Mouse (Mus musculus) adrenal gland, postnatal 36 days (tissue): ENCODE results near the gene Kcnq5. TPM values are rescaled to one million over a fixed set of nuclear protein-coding genes. Genes with fewer than 3 reads are reported as not detected.
A peak's percentile ranks its signal among the peaks of the same experiment; 100 is the strongest.
"Not testable (repeated sequence)": the region's sequence is repeated elsewhere in the genome, so short reads cannot be mapped to it uniquely, and the experiment has no call there.

Source experiments
- DNase-seq, 2 experiments: peaks; one replicate each; pipeline ENCODE4 v3.0.0; 2021; ENCODE audit warnings: mixed read lengths in 1 of 2
- total RNA-seq, 2 experiments: library from RNA; stranded (reverse); gene quantifications; 2 replicates each; pipeline ENCODE4 v1.2.3; 2021

The Kcnq5 gene
- total RNA-seq, 2 experiments from 2014 or later: 0.53 TPM

DNA sequence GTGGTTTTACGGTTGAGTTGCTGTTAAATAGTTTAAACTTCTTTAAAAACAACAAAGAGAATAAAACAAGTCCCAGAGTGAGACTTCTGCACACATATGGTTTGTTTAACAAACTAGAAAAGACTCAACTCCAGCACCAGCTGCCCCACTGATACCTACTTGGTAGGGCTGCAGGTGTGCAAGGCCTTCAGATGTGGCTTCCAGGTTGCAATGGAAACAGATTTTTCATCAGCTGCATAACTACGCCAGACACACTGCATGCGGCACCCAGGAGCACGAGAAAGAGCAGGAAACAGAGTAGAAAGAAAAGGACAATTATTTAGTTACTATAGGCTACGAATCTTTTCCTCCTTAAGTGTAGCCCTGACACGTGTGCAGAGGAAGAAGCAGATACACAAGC, 492.4 kb downstream of the Kcnq5 start:
- DNase-seq: no peak

DNA sequence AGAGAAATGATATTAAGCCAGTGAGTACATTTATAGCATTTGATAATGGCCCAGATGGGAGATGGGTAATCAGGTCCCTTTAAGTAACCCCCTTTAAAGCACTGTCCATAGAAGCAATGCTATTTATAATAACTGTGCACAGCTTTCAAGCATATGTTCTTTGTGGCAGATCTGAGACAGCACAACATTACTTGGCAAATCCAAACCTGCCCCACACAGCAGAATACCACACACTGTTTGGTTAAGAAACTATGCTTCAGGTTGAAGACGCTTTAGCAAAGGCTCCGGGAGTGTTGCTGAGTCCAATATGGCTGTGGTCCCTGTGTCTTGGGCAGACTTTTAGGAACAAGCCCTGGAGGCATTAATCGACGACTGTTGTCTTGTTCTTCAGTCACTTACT, 495.3 kb downstream of the Kcnq5 start:
- DNase-seq: no peak

DNA sequence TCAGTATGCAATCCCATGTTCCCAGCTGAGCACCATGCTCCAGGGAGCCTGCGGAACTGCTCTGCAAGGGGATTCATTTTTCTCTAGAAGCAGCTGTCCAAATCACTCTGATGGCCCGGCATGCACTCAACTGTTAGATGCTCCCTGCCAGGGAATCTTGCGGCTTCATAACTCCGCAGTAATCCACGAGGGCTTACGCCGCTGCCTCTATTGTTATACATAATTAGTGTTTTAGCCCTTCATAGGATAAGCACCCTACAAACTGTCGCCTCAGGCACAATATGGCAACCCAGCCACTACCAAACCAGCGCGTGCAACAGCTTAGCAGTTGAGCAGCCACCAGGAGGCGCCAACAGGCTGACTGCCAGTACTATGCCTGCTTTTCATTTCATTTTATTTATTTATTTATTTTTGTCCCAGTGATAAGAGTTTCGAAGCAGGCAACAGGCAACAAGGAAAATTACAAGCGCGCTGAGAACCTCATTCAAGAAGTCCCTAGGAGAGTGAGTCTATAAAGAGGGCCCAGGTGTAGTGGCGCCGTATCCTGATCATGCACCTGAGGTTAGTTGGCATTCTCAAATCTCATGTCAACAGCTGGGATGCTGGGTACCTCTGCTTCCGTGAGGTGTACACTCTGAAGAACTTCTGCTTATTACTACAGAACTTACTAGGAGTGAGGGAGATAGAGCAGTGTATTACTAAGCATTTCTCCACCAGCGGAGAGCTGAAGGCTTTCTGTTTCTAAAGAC, 500.6 kb downstream of the Kcnq5 start:
- DNase-seq: peak; percentile 60 to 82

DNA sequence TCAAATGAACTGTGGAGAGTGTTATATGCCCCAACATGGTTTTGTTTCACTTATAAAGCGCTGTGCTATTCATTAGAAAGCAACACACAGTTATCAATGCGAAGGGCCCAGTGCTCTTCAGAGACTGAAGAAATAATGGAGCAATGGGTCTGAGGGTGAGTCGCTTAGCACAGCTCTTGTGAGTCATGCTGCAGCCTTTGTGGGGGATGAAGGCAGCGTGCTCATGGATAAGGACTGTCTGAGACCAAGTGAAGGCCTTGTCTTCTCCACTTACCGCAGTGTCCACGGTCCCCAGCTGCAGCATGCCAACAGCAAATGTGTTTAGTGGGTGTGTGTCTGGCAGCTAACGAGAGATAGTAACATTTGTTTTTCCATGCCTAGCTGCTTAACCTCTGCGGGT, 503.2 kb downstream of the Kcnq5 start:
- peak; percentile 3 to 4 for DNase-seq

DNA sequence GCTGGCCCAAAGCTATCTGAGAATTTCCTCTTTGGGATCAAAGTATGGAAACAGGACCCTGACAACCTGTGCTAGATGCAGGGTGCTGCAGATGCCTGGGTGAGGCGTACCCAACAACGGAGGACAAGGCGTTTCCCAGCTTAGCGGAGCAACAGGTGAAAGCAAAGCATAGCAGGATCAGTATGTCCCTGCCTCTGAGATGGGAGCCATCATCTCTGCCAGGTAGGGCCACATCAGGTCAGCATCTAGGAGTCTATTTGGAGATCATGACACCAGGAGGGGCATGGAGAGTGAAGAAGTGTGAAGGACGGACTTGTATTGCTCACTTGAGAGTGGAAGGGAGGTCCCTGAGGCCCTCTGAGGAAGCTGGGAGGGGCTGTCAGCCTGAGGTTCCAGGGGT, 505.8 kb downstream of the Kcnq5 start:
- DNase-seq: no peak

DNA sequence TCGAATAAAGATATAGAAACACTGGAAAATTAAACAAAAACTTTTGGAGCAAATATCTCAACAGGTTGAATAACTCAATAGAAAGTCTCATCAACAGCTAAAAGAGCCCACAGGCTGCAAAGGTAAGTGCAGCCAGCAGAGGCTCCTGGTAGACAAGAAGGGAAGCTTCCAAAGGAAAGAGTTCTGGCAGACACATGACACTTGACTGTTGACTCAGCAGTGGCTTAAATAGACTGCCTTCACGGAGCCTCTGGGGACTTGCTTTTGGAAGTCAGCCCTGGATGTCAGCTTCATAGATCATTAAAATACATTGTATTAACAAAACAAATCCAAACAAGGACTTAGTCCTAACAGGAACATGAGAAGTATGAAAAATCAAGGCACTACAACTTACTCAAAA, 513.5 kb downstream of the Kcnq5 start:
- no peak for DNase-seq

DNA sequence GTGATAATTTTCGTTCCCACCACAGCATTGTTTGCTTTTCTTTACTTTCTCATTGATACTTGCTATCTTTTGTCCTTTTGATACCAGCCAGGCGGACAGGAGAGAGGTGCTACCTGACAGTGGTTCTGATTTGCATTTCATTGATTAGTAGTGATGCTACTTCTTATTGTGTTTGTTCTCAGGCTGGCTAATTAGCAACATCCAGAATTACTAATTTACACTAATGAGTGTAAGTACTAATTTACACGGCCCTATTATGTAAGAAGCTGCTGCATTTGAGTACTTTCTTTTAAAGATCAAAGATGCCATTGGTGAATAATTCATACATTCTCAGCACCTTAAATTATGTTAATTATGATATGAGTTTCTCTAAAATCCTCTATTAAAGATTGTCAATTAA, 525.0 kb downstream of the Kcnq5 start:
- DNase-seq: no peak

DNA sequence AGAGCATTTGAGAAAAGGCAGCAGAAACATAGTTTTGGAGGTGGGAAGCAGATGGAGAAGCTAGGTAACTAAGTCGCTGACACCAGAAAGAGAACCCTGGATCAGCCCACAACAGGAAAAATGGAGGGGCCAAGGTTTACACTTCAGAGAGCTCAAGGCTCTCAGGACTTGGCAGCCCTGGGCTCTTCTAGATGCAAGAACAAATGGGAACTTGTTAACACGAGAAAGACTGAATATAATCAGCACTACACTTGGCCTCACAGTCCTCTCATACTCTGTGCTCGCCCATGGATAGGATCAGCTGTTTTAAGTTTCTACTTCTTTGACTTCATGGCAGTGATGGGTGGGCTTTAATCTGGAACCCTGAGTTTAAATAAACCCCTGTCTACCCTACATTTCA, 526.9 kb downstream of the Kcnq5 start:
- no peak for DNase-seq

DNA sequence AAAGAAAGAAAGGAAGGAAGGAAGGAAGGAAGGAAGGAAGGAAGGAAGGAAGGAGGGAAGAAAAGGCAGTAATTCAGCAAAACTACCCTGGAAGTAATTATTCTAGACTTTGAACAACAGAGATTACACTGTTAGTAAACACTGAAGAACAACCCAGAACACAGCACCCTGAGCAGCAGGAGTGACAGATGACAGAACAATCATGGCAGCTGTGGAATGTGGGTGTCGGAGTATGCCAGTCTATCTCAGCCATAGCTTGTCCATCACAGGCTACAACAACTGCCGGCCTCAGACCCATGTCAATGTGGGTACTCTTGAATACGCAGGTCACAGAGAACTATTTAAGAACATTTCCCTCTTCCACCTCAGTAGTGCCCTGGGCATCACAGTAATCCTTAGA, 530.1 kb downstream of the Kcnq5 start:
- DNase-seq: no peak

DNA sequence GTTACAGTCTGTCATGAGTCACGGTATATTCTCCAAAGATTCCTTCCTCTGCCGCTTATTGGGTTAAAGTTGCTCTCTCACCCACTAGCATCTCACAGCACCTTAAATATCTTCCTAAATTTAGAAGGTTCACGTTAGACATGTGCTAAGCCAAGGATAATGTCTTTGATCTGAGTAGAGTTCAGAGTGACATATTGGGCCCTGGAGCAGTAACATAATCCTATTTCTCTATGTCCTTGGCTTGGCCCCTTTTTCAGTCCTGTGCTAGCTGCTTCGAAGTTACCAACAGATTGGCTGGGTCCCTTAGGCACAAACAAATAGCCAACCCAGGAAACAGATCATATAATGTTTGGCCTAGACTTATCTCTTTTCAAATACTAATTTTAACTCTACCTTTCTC, 533.7 kb downstream of the Kcnq5 start:
- no peak for DNase-seq

DNA sequence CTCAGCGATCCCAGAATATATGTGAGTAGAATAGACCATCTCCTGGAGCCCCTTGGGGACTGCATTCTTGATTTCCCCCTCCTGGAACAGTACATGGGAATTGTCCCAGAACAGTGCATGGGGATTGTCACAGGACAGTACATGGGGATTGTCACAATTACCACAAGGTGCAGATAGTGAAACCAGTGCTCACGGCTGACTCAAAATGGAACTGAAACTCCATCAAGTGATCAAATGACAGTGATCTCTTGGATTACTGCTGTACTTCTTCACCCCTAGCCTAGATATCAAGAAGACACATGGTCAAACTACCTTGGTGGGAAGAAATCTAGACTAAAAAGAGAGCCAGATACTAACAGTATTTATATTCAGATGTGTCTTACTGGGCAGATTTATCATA, 536.1 kb downstream of the Kcnq5 start:
- DNase-seq: no peak

DNA sequence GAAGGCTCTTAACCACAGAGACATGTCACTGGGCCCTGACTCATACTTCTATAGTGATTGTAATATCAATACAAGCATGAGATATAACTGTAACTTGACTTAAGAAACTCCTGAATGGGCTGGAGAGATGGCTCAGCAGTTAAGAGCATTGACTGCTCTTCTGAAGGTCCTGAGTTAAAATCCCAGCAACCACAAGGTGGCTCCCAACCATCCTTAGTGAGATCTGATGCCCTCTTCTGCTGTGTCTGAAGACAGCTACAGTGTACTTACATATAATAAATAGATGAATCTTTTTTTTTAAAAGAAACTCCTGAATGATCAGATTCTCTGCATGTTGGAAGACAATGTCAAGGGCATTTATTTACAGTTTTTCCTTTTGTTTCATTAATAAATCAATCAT, 542.4 kb downstream of the Kcnq5 start:
- peak in 1 of 2 experiments; percentile 7 for DNase-seq

DNA sequence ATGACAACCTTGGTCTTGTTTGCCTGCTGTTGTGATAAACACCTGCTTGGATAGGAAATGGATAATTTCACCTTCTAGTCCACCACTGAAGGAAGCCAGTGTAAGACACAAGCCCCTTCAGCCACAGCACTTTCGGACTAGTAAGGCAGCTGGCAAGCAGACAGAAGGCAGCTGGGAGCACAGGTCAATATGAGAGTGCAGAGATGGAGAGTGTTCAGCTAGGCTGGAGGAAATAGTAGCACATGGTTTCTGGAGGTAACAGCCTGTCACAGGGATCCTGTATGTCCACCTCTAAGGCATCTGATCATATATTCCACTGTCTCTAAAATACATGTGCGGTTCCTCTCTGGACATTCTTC, 549.6 kb downstream of the Kcnq5 start:
- no peak for DNase-seq

DNA sequence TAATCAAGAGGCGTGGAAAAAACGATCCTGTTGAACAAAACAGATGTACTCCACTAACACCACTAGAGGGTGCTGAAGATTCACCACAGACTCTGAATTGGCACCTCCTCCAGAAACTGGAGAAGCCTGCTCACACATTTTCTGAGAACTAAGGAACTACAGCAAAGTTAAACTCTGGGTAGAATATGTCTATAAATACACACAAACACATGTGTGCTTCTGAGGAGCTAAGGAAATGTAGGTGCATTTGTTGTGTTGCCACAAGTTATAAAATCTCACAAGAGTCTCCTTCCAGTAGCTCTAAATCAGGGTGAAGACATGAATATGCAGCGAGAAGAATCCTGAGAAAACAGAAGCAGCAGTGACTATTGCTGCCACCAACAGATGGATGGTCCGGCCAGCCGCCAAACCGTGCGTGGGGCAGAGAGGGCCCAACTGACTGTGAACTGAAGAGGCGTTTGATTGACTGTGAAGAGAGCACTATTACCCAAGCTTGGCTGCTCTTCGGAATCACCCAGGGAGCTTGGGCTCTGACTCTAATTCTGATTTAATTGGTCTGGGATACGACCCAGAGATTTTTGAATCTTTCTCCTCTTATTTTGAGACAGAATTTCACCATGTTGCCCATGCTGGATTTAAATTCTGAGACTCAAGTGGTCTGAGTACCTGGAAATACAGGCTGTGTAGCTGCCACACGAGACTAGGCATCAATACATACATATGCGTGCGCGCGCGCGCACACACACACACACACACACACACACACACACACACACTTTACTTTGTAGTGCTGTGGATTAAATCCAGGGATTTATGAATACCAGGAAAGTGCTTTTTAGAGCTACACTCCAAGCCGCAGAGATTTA, 550.2 kb downstream of the Kcnq5 start:
- peak; percentile 15 to 45 for DNase-seq

DNA sequence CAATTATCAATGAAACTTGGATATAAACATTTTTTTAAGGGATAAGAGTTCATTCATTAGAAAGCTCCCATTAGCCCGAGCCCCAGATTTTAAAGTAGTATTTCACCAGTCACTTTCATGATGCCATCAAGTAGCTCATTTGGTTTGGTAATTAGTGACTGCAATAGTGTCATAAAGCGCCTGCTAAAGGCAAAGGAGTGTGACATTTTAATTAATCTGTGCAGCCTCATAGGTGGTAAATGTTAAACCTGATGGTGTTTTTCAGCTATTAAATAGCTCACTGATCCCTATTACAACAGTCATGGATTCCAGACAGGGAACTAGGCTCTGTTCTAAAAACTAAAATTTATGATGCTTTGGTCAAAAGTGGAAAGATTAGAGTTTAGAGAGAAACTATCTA, 554.5 kb downstream of the Kcnq5 start:
- DNase-seq: no peak

DNA sequence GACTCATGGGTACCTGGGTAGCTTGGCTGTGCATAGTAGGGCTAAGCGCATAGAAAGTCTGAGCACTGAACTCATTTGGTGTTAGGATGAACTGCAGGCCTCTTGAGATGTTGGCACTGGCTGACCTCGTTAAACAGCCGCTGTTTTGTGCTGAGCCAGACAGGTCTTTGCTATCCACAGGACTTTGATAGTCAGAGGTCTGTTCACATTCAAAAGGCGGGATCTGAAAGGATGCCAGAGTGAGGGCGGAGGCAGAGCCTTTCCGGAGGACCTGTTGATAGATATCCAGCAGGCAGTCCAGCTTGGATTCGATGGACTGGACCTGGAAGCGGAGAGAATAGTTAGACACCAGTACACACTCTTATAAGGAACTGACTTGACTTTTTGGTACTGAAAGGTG, 558.9 kb downstream of the Kcnq5 start:
- no peak for DNase-seq

DNA sequence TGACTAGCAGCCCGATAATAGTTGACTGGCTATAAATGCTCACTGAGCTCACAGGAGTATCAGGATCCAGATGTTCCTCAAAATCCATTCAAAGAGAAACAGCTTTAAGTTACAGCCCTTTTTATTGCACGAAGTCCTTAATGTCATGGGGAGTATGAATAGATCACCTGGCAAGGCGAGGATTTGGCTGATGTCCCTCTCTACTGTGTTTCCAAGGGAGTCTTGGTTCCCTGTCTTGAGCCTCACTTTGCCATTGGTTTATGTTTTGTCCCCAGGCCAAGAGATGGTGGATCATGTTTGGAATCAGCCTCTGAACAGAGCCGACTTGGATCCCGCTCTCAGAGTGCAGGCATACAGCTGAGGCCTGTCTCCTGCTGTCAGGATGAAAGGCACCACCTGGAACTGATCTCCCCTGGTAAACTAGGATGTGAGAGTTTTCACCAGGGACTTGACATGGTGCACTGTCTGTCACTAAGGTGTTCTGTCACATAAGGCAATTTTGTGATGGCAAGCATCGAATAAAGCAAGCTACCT, 570.5 kb downstream of the Kcnq5 start:
- no peak for DNase-seq

DNA sequence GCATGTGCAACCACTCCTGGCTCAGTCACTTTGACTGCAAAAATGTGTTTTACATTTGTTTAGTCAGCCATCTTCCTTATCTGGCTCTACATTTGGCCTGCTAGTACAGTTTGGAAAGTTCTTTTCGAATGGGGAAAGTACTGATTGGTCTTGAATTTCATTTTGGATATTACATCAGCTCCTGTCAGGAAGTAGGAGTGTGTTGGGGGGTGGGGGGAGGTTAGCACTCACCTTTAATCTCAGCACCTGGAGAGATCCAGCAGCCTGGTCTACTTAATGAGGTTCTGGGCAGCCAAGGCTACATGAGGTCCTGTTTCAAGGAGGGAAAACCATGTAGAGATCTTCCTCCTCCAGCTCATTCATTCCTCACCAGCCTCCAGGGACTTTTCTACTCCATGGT, 578.5 kb downstream of the Kcnq5 start, which contains the start of gene Khdc1b:
TSS of gene Khdc1b (plus strand) at position 301 of the 400 bp plus-strand sequence.
- DNase-seq: no peak

DNA sequence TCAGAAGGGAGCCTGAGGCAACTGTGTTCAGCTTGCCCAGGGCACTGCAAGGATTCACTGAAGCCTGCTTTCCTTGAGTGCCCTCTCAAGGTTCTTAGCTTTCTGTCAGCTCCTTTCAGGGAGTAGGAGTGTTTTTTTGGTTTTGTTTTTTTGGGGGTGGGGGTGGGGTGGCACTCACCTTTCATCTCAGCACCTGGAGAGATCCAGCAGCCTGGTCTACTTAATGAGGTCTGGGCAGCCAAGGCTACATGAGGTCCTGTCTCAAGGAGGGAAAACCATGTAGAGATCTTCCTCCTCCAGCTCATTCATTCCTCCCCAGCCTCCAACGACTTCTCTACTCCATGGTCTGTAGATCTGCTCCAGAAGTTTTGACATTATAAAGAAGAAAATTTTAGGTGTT, 593.7 kb downstream of the Kcnq5 start, which contains the start of gene Khdc1c:
TSS of gene Khdc1c (plus strand) at position 301 of the 400 bp plus-strand sequence.
- DNase-seq: not testable (repeated sequence)

DNA sequence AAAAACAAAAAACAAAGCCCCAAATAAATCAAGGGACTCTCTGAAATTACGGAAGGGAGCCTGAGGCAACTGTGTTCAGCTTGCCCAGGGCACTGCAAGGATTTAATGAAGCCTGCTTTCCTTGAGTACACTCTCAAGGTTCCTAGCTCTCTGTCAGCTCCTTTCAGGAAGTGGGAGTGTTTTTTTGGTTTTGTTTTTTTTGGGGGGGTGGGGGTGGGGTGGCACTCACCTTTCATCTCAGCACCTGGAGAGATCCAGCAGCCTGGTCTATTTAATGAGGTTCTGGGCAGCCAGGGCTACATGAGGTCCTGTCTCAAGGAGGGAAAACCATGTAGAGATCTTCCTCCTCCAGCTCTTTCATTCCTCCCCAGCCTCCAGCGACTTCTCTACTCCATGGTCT, 612.4 kb downstream of the Kcnq5 start, which contains the start of gene Khdc1a:
TSS of gene Khdc1a (plus strand) at position 301 of the 400 bp plus-strand sequence.
- no peak for DNase-seq
